Mouse (Mus musculus) adrenal gland, postnatal 25 days (tissue): Measurements from ENCODE around the gene Olfr716. TPM values are rescaled to one million over a fixed set of nuclear protein-coding genes. Genes with fewer than 3 reads are reported as not detected.
"Not testable (repeated sequence)": the region's sequence is repeated elsewhere in the genome, so short reads cannot be mapped to it uniquely, and the experiment has no call there.

Experiments
- DNase-seq: peaks from one replicate; pipeline ENCODE4 v3.0.0; 2021; ENCODE audit warnings: mixed read lengths
- long read RNA-seq: library from polyadenylated mRNA; stranded (forward); transcript quantifications from one replicate; pipeline ENCODE4 v2.0.0, GENCODE M21; 2021
- total RNA-seq: library from RNA; stranded (reverse); gene quantifications from 2 replicates; pipeline ENCODE4 v1.2.3, GENCODE M21; 2021

The Olfr716 gene
- total RNA-seq: not detected in 2 replicates
- long read RNA-seq: 0 reads

- not testable (repeated sequence) for DNase-seq
Observed at GRCm38 (mm10) chr7:107138027-107138426, at the start of gene Olfr716. Gene Olfr716, plus strand, starts transcription at chr7:107138327.

GRCm38 (mm10) chr7:107092920-107093319 lies 45.2 kb upstream of the Olfr716 start, which contains the start of gene Olfr17:
Gene Olfr17, plus strand, starts transcription at chr7:107093220.
- DNase-seq: no peak

- not testable (repeated sequence) for DNase-seq
Observed at GRCm38 (mm10) chr7:107110269-107110668, 27.9 kb upstream of the Olfr716 start, which contains the start of gene Olfr715b. Gene Olfr715b, minus strand, starts transcription at chr7:107110369.

GRCm38 (mm10) chr7:107130983-107131382 lies 7.1 kb upstream of the Olfr716 start, which contains the start of gene Olfr715:
Gene Olfr715, minus strand, starts transcription at chr7:107131083.
- not testable (repeated sequence) for DNase-seq

DNA sequence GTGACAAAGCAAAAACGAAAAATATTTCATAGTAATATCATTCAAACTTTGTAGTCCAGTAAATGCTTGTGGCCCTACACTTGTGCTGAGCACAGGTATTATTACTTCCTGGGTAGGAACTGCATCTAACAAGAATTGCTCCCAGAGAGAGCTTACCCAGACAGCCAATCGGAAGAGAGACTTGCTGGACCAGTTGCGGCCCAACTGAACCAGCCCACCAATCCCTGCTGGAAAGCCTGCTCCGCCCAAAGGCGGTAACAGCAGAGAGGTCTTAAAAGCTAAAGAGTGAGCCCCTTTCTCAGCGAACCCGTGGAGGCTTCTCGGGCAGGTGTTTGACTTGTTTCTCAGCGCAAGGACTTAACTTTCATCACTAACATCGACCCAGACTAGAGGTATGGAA lies 28.6 kb downstream of the Olfr716 start, which contains the start of gene Nlrp14:
Gene Nlrp14, plus strand, starts transcription at position 301 of the 400 bp plus-strand sequence.
- no peak for DNase-seq

- no peak for DNase-seq
Observed at GRCm38 (mm10) chr7:107180406-107180805, 42.3 kb downstream of the Olfr716 start.

Other genes starting within 250 kb of the Olfr716 start
- not detected in 2 replicates for gene Olfr707, start 237.1 kb upstream of the Olfr716 start, total RNA-seq
- gene Olfr1532-ps1, start 230.3 kb upstream of the Olfr716 start, total RNA-seq: not detected in 2 replicates
- gene Olfr709-ps1, start 206.1 kb upstream of the Olfr716 start, total RNA-seq: 0.06 TPM in 1 of 2 replicates, not detected in the other
- gene Olfr710, start 190.0 kb upstream of the Olfr716 start, total RNA-seq: not detected in 2 replicates
- not detected in 2 replicates for gene Olfr6, start 174.4 kb upstream of the Olfr716 start, total RNA-seq
- gene Olfr711, start 162.9 kb upstream of the Olfr716 start, total RNA-seq: not detected in 2 replicates
- not detected in 2 replicates for gene Olfr2, start 132.3 kb upstream of the Olfr716 start, total RNA-seq
- not detected in 2 replicates for gene Olfr713, start 107.2 kb upstream of the Olfr716 start, total RNA-seq
- gene Olfr714, start 67.3 kb upstream of the Olfr716 start, total RNA-seq: not detected in 2 replicates
- gene Olfr17, start 45.1 kb upstream of the Olfr716 start, total RNA-seq: not detected in 2 replicates
- gene Olfr715b, start 28.0 kb upstream of the Olfr716 start, total RNA-seq: not detected in 2 replicates
- not detected in 2 replicates for gene Olfr715, start 7.2 kb upstream of the Olfr716 start, total RNA-seq
- 0.18 TPM in 1 of 2 replicates, not detected in the other for gene Nlrp14, start 28.7 kb downstream of the Olfr716 start, total RNA-seq
- gene Rbmxl2, start 71.1 kb downstream of the Olfr716 start, total RNA-seq: not detected in 2 replicates
- gene Syt9, start 232.4 kb downstream of the Olfr716 start, total RNA-seq: 2.2 and 3.6 TPM in 2 replicates